In genomic region chr13:38658528-38659280, GRCm38 (mm10) we compare ENCODE assay signal across 8 mouse cellular contexts. TPM values are rescaled to one million over a fixed set of nuclear protein-coding genes. Genes with fewer than 3 reads are reported as not detected.
DNase-seq lines count a peak whose midpoint lies in the region; ATAC-seq and TF ChIP-seq lines count a peak whose summit lies in the region.

Gene Eef1e1 (minus strand): TSS chr13:38659058.

- TF ChIP-seq CTCF in lung, adult 2 months (IDR thresholded peaks at IDR 0.05; ENCODE audit: insufficient read depth, low read length) = peak; percentile 54

- peak within 1 kb of the TSS; percentile 72 for H3K27ac ChIP-seq in forebrain, embryonic 14.5 days (ENCODE audit: low read depth, low read length)

- peak; percentile 99 for ATAC-seq in forebrain, embryonic 14.5 days
- peak; percentile 98 for ATAC-seq in neutrophil, adult 5-6 weeks (ENCODE audit: extremely low read depth, insufficient number of reproducible peaks, low FRiP score, poor library complexity, severe bottlenecking)

- H3K9ac ChIP-seq in forebrain, embryonic 14.5 days (ENCODE audit: low read length) = peak within 1 kb of the TSS; percentile 91

- H3K9me3 ChIP-seq in forebrain, embryonic 14.5 days (replicated peaks; ENCODE audit: control insufficient read depth, low read length) = no peaks in the 10 kb centered on the region

- peak; percentile 98 for DNase-seq in ES-CJ7 (ENCODE audit: low read depth, low spot score)
- peak; percentile 94 for DNase-seq in cerebellum, adult 11 months
- peak; percentile 96 for DNase-seq in forebrain, embryonic 14.5 days (ENCODE audit: low spot score)
- peak; percentile 91 for DNase-seq in heart, postnatal 25 days (ENCODE audit: low spot score)
- DNase-seq in layer of hippocampus, adult 18-20 months (ENCODE audit: low spot score in 2 of 2) = peak; percentile 94 to 96
- DNase-seq in lung, adult 2 months = peak; percentile 92
- peak; percentile 93 to 95 for DNase-seq in thymus, adult 18-20 months

- peaks cover 4% of the 10 kb centered on the region for H3K4me1 ChIP-seq in forebrain, embryonic 14.5 days (ENCODE audit: control insufficient read depth, insufficient read depth, low read length)
- peaks cover 3% of the 10 kb centered on the region; the same call in 1 of the 2 replicates for H3K4me1 ChIP-seq in lung, adult 2 months (ENCODE audit: control insufficient read depth, insufficient read depth, low read length)

- H3K27me3 ChIP-seq in forebrain, embryonic 14.5 days (replicated peaks; ENCODE audit: control insufficient read depth, insufficient read depth, low read length) = no peaks in the 10 kb centered on the region

- H3K4me2 ChIP-seq in forebrain, embryonic 14.5 days (ENCODE audit: low read length) = peak within 1 kb of the TSS; percentile 67

- intact Hi-C loops in heart, postnatal 25 days (cut with DNase I) = no loop called here

- TF ChIP-seq POLR2A in lung, adult 2 months (IDR thresholded peaks at IDR 0.05; ENCODE audit: borderline replicate concordance, extremely low read depth, low read depth, low read length) = 0 out of 2 replicates have a peak, but pooled peaks have one; percentile 44

- peak within 1 kb of the TSS; percentile 90 for H3K4me3 ChIP-seq in forebrain, embryonic 14.5 days (ENCODE audit: low read depth, low read length)
- peak within 1 kb of the TSS; percentile 90 for H3K4me3 ChIP-seq in lung, adult 2 months (replicated peaks; ENCODE audit: extremely low read depth, low read depth, low read length)

- H3K36me3 ChIP-seq in forebrain, embryonic 14.5 days (ENCODE audit: control insufficient read depth, insufficient read depth, low read length) = peaks cover 23% of the 10 kb centered on the region

- under 1% methylated on average over 59 of the region's 59 CpGs for WGBS in forebrain, embryonic 14.5 days
- under 1% methylated on average over 59 of the region's 59 CpGs for WGBS in lung, adult 2 months

RNA-seq across cellular contexts. Expression of gene Eef1e1, which starts in this region (rescaled TPM):
- 104 and 112 TPM in 2 replicates for polyA plus RNA-seq in forebrain, embryonic 14.5 days (2014; fragmentation: Nextera tagmentation; extraction: Ambion mirVana)
- total RNA-seq in heart, postnatal 25 days (2021) = 10 to 100 TPM; 11.2 to 13.7 TPM
- 10 to 100 TPM; 27.9 to 28.9 TPM for total RNA-seq in layer of hippocampus, adult 18-20 months (2021)
- polyA plus RNA-seq in lung, adult 2 months (2012; rRNA removed) = 2.6 and 4.2 TPM in 2 replicates
- total RNA-seq in neutrophil, adult 5-6 weeks (2017) = 11.9 and 15.1 TPM in 2 replicates

Comparison
In these comparisons a context has a peak if more than half of its experiments do, and no peak if none do; other contexts are left out.
1. Peak in every context shown above with its lines: DNase-seq, ATAC-seq, H3K4me3 ChIP-seq and H3K27ac ChIP-seq.
2. RNA of gene Eef1e1 (polyA plus RNA-seq): 104 to 112 TPM in forebrain, embryonic 14.5 days; 2.6 to 4.2 TPM in lung, adult 2 months; every median in the first group is over 10 times any median in the second.